Mouse (Mus musculus) kidney, adult 8-10 months (tissue): ENCODE data around the gene Zfp61.
A peak's percentile ranks its signal among the peaks of the same experiment; 100 is the strongest.

Source experiments
- DNase-seq, 2 experiments: peaks; one replicate each; pipeline ENCODE4 v3.0.0; 2022

The Zfp61 gene

DNA sequence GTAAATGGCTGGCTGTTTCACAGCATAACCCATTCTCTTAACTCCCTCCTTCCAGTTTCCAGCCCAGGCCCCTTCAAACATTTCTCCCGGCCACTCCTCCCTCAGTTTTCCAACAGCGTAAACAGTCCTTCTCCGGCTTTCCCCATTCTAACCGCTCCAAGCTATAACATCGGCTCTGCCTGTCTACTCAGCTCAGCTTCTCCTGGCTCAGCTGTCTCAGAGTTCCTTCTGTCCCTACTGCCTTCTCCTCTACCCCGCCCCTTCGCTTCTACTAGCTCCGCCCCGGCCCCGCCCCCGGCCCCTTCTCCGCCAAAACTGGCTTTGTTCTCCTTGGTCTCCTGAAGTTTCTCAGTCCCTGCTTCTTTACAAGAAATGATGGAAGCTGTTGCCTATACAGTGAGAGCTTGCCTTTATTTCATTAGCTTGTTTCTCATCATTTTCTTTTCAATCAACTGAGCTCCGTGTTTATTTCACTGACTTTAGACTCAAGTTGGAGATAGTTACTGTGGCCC is at the start of gene Zfp61:
TSS of gene Zfp61 (minus strand) at position 462 of the 512 bp plus-strand sequence.
- DNase-seq: peak; percentile 33 to 40

DNA sequence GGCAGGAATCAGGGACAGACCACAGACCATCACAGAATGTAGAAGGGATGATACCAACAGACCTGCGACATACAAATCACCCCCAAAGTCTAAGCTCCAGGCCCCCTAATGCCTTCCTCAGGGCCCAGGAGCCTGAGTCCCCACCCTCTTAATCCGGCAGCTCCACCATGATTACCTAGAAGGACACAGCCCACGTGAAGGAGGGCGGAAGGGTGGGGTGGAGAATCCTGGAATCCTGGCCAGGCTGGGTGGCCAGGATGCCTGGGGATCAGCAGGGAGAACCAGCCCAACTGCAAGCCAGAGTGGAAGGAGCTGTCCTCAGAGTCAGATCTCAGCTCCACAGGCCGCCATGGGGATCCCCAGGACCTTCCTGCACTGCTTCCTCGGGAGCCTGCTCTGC is 47.9 kb upstream of the Zfp61 start, which contains the start of gene Lypd5:
TSS of gene Lypd5 (plus strand) at position 301 of the 400 bp plus-strand sequence.
- no peak for DNase-seq

DNA sequence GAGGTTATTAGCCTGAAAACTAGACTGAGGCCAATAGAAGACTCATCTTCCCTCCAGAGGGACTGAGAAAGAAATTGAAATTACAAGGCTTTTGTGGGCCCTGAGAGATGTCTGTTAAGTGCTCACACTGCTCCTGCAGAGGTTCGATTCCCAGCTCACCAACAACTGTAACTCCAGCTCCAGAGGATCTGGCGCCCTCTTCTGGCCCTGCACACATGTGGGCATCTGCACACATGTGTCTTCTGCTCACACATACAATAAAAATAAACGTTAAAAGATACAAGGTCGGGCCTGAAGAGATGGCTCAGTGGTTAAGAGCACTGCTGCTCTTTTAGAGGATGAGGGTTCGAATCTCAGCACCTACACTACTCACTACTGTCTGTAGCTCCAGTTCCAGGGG is 45.4 kb upstream of the Zfp61 start:
- no peak for DNase-seq

DNA sequence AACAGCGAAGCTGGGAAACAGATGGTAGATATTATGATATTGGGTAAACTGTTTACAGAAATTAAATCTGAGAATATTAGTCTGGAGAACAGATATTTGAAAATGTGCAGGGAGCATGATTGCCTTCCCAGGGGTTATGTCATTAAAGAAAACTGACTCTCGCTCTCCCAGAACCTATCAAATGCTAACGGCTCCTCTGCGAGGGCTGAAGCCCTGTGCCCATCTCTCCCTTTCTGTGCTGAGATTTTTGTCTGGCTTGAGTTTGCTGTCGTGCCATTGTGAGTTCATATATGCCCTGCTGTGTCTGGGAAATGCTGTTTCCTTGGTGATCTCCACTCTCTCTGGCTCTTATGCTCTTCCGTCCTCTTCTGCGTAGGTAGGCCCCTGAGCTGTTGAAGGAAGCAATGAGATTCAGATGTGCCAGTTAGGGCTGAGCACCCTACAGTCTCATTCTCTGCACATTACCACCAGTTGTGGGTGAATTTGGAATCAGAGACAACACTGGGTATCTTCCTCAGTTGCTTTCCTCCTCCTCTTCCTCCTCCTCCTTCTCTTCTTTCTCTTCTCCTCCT is 42.8 kb upstream of the Zfp61 start:
- no peak for DNase-seq

DNA sequence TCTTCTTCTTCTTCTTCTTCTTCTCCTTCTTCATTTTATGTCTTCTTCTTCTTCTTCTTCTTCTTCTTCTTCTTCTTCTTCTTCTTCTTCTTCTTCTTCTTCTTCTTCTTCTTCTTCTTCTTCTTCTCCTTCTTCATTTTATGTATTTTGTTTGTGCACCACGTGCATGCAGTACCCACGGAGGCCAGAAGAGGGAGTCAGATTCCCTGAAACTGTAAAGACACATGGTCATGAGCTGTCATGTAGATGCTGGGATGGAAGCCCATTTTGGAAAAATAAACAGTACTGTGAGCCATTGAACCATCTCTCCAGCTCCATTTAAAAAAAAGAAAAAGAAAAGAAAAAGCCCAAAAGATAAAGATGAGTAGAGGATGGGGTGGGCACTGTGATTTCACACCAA is 37.2 kb upstream of the Zfp61 start:
- no peak for DNase-seq

DNA sequence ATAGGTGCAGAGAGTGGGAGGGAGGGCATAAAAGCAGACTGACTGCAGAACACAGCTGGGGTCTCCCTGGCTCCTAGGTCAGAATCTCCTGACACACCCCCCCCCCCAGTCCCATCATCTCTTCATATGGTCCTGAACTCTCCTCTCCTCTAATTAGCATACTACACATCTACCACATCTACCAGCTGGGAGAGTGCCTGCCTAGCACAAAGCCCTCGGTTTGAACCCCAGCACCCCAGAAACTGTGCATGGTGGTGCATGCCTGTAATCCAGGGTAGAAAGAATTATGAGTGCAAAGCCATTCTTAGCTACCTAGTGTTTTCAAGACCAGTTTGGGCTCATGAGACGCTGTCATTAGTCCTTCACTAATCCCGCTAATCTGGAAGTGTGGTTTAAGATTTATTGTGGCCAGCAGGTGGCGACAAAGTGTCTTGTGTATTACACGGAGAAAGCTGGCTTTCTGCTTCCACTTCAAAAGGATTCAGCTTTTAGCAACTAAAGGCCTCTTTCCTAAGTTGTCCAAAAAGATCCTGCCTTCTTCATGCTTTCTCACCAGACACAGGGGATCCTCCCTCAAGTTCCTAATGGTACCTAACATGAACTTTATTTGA is 34.8 kb upstream of the Zfp61 start:
- peak; percentile 26 to 81 for DNase-seq

DNA sequence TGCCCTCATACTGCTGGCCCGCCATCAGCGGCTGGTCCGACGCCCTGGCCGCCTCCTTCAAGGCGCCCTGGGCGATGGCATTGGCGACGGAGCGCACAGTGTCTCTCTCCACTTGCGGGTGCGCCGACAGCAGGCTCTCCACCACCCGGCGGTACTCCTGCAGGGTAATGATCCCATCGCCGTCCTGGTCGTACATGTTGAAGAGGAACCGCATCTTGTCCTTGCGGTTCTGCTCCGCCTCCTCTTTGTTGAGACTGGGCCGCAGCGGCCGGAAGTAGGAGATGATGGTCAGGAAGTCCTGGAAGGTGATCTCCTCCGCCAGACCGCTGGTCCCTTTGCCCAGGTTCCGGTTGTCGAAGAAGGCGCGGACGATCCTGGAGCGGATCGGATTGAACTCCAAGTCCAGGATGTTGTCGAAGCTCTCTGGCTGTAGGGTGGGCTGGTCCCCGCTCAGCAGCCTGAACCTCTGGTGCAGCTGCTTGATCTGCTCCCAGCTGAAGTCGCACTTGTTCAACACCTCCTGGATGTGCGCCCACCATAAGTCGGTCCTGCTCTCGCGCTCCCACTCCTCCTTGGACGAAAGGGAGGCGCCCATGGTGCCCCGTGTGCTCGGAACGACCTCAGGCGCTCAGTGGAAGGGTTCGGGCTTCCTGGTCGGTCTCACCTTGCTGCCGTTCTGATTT is 32.4 kb upstream of the Zfp61 start, which contains the start of gene Tescl:
TSS of gene Tescl (minus strand) at position 633 of the 683 bp plus-strand sequence.
- DNase-seq: peak in 1 of 2 experiments; percentile 3

DNA sequence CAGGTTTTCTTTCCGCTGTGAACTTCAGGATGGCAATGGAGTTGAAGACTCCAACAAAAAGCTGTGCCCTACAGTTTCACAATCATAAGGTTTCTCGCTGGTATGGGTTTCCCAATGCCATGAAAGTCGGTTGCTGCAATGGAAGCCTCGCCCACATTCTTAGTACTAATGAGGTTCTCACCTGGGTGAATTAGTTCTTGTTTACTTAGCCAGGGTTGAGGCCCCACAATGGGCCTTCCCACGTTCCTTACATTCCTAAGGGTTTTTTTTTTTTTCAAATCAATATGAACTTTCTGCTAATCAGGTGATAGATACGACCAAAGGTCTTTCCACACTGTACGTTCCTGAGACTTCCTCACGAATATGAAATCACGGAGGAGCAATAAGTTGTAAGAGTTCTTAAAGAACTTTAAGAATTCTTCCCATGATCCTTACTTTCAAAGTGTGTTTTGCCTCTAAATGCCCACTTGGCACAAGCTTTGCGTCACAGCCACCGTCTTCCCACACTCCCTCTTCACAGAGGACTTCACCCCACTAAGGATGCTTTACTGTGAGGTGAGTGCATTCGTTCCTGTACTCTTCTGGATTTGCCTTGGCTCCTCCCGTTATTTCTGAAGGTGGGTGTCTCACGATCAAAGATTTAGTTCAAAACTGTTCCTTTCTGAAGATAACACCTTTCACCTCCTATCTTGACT is 26.4 kb upstream of the Zfp61 start:
- DNase-seq: no peak

DNA sequence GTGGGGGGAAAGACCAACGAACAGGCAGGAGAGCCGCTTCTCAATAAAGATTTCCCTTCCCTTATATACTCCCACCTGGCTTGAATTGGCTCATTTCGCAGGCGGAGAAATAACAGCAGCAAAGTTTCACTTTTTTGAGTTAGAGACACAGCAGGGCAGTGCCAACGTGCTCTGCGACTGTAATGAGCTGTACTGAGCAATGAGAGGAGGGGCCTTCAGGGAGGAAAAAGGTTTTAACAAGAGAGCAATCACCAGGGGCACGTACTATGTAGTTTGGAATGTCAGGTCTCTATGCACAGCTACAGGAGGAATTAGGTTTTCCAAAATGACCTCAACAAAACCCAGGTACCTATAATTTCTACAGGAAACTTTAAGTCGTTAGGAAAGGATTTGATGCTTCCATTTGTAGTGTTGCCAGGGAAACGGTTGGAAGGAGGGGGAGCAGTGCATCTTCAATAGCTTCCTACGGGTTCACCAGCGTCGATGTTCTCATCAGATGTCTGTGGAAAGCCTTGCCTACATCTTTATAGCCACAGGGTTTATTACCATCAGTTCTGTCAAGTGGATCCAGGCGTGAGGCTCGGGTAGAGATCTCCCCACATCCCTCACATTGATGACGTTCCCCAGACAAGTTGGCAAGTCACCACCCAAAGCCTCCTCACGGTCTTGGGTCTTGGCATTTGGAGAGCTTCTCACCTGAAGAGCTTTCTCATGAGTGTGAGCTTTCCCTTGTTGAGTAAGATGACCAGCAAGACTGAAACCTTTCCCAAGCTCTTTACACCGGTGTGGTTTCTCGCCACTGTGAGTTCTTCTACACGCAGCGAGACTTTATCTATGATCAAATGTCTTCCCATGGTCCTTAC is 25.5 kb upstream of the Zfp61 start:
- no peak for DNase-seq

DNA sequence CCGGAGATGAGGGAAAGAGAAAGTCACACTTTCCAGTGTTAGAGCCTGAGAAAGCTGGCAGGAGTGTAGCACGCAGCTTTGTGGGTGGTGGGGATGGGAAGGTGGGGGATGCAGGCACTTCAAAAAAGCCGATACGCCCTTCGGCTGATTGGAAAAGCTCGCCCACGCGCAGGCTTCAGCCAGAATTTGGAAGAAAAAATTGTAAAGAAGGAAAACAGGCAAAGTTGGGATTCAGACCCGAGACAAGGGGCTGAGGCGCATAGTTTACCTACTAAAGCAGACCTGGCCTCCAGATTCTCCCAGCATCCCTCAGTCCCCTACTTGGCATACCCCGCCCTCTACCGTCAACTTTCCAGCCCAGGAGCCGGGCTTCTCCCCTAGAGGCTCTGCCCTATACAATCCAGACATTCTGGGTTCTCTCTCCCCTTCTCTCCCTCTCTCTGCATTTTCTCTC is 24.7 kb upstream of the Zfp61 start:
- DNase-seq: no peak

DNA sequence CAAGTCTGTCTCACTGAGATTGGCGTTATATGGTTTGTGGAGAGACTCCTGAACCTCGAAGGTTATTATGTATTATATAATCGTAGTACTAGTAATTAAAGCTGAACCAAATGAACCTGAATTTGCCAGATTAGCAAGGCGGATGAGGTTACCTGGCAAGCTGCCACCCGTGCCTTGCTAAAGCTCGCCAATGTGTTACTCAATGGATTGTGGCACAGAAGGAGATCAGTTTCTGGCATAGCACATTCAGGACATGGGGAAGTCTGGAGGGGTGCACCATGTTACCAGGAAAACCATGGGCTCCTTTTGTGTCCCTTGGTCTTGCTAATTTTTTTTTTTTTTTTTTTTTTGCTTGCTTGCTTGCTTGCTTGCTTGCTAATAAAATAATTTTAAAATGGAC is 24.2 kb upstream of the Zfp61 start:
- DNase-seq: peak in 1 of 2 experiments; percentile 23

DNA sequence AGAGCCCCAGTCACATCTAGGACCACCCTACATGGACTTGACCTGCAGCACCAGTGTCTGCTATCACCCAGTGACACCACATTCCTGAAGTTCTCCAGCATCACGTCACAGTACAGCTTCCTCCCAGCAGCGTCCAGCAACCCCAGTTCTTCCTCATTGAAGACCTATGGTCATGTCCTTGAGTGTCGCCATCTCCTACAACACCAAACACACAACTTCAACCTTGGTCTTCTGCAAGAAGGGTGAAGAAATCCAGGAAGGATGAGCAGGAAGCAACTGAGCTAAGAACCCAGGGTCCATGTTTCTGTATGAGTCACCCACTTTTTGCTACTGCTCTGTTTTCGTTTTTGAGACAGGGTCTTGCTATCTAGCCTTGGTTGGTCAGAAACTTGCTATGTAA is 21.6 kb upstream of the Zfp61 start:
- DNase-seq: no peak

DNA sequence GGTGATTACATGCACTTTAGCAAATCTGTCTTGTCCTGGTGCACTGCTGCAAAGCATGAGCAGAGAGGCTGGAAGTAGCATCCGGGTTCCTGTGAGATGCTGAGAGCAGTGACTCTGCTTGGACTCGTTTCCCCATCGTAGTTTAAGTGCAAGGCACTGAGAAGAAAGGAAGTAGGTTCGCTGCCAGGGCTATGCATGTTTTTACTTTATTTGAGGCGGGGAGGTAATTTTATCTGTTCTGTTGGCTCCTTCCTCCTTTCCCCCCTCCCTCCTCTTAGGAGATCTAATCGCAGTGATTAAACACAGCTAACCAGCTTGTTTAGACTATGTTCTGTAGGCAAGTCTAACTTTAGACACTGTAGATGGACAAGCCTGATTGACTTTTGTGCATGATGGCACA is 17.9 kb upstream of the Zfp61 start:
- DNase-seq: no peak

DNA sequence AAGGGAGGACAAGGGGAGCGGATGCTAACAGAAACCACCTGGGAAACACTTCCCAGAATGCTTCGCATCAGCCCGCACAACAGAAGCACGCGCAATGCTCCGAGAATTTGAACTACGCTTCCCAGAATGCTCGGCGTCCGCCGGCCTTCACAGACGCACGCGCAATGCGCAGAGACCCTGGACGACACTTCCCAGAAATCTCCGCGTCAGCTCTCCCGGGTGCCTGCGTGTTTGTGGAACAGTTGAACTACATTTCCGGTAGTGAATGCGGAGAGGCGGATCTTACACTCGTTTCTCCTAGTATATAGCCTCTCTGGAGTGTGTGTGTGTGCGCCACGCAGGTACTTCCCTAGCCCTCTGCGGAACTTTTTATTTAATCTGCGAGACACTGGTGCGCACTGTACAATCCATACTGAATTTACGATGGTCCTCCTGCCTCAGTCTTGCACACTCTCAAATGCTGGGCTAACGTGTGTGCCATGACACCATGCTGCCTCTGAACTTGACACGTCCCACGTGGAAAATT is 15.6 kb upstream of the Zfp61 start, which contains the start of gene Zfp94:
TSS of gene Zfp94 (minus strand) at position 100 of the 526 bp plus-strand sequence.
- peak; percentile 97 for DNase-seq

DNA sequence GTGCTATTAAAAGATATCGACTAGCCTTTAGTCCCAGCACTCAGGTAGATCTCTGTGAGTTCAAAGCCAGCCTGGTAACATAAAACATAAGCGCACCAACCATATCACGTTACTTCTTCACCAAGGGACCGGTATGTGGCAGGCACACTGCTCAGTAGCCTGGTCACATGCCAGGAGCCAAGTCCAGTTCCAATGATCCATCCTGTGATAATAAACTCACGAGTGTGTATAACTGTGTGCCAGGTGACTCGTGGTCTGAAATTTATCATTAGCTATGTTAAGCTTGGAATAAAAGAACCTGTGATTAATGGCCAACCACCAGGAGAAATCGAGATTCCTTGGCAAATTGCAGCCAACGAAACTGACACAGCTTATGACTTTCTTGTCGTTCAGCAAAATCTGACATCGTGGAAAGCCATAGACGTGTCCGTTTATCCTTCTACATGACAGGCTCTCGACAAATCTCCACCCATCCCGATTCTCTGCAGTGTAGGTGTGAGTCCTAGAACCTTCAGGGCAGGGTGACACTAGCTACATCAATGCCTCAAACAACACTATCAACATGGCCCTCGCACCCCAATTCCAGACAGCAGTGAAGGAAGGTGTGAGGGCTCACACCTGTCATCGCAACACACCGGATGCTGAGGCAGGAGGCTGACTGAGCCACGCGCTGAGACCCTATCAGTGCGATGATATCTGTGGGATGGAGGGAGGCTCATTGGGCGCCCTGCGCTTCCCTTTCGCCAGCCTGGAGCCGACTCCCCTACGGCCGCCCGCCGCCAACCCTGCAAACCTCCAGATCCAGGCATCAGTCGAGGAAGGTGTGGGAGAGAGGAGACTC is 14.9 kb upstream of the Zfp61 start:
- DNase-seq: peak; percentile 59 to 64

DNA sequence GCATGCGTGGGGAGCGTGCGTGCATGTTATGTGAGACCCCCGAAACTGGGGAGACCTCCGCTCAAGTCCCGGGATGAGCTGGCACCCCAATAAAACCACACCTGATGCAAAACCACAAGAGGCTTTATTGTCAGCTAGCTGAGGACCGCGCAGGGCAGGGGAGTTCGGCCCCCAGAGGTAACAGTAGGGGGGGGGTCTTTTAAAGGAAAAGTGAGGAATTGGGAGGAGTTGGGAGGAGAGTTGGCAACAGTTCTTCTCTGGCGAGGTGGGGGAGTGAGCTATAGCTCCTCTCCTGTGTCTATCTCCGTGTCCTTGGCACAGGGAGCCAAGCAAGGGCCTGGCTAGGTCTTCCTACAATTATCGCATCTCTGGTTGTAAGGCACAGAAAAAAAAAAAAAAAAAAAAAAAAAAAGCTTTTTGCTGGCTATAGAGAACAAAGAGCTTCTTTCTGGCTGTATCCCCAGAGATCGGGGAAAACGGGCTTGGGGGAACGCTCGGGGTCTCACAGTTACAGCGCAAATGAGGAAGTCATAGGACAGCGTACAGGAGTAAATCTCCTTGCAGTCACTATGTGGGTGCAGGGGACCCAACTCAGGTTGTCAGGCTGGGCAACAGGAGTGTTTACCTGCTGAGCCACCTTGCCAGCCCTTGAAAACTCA is 1.1 kb downstream of the Zfp61 start:
- DNase-seq: peak in 1 of 2 experiments; percentile 10

DNA sequence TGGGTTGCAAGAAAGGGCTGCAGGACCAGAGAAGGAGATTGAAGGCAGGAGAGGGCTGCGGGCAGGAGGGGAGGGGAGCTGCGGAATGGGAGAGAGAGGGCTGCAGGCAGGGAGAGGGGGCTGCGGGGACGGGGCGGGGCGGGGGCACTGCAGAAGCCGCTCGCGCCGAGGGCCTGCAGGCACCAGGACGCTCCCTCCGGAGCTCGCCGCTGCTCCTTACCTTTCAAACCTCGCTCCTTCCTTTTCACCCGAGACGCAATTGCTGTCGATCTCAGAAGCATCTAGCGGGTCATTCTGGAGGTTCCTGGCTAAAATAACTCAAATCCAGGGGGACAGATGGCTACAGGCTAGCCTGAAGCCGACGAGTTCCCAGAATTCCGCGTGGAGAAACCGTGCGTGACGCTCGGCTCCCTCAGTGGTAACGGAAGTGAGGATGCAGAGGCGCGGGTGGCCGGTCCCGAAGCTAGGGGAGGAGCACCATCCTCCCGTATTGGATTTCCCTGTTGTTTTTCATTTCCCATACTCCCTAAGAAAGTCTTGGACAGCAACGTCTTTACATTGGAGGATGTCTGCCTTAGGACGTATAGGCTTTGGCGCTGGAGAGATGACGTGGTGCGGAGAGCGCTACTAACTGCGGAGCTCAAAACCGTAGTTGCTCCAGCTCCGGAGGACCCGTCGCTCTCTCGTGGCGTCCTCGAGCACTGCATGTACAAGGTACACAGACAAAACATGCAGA is 1.9 kb downstream of the Zfp61 start:
- DNase-seq: peak; percentile 52 to 59

DNA sequence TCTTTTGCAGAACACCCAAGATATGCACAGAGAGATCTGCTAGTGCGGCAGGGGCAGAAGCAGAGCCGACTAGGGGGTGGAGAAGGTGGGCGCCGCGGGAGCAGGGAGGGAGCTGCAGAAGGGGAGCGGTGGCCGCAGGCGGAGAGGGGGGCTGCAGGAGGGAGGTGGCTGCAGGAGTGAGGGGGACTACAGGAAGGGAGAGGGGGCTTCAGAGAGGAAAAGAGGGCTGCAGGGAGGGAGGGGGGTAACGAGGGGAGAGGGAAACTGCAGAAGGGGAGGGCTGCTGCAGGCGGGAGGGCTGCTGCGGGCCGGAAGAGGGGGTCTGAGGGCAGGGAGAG is 2.4 kb downstream of the Zfp61 start:
- no peak for DNase-seq

DNA sequence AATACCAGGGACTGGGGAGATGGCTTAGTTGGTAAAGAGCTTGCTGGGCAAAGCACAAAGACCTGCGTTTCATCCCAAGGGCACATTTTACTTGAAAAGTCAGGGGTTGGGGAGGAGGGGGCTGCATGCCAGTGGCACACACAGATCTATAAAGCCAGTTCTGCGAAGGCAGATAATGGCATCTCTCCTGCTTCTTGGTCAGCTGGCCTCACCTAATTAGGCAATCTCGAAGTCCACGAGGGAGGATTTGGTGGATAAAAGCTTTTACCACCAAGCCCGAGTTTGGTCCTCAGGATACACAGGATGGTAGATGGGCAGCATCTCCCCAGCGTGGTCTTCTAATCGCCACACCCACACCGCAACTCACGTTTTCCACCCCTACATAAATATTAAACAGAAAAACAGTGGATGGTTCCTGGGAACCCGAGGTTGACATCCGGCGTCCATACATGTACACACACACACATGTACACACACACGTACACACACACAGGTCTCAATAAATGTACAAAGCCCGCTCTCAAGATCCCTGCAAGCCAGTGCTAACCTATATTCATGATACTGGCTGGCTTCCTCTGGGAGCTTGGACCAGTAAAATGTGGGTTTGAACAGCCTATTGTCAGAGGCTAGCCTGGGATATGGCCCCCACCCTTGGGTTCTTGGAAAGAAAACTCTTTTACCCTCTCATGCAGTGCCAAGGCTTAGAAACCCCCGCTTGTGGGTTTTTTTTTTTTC is 3.5 kb downstream of the Zfp61 start:
- DNase-seq: no peak
